ENCODE assay signal across 22 mouse cellular contexts in the genomic region with DNA sequence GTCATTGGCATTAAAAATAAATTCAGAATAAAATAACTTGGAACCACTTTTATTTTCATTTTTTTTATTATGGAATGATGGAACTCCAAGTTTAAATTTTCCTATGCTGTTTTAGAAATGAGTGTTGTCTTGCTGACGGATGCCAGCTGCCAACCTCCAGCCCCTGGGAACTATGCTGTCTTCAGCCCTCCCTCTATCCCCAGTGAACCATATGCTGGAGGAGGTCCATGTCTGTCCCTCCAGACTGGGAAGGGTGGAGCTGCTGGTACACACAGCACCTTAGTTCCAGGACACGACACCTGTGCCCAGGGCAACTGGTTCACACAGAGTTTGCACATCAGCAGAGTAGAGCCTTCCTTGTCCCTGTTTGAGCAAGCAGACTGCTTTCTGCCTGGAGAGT. TPM values are rescaled to one million over a fixed set of nuclear protein-coding genes. Genes with fewer than 3 reads are reported as not detected.
A peak's percentile ranks its signal among the peaks of the same experiment; 100 is the strongest.
DNase-seq lines count a peak whose midpoint lies in the region; ATAC-seq and TF ChIP-seq lines count a peak whose summit lies in the region.
"Had no signal": no experiment of that assay in that cellular context is flagged by ENCODE, and none has a peak within 500 bp of the region (broad histone marks: within the 10 kb centered on the region; RNA-seq: fewer than 3 reads in every experiment).

No protein-coding gene starts in this region.

- TF ChIP-seq EP300 in lung, postnatal 0 days (IDR thresholded peaks at IDR 0.05), result no peak

- H3K27ac ChIP-seq in intestine, embryonic 14.5 days (ENCODE audit: low read depth), result no peak overlapping the region
- no peak overlapping the region for H3K27ac ChIP-seq in intestine, postnatal 0 days (ENCODE audit: low read depth, low read length)
- no peak overlapping the region for H3K27ac ChIP-seq in lung, postnatal 0 days (ENCODE audit: low read length)
- H3K27ac ChIP-seq: embryonic facial prominence, embryonic 15.5 days; forebrain, embryonic 12.5 days; hindbrain, postnatal 0 days; limb, embryonic 15.5 days; neural tube, embryonic 13.5 days had no signal

- intact Hi-C loops in heart, postnatal 25 days (cut with DNase I), result no loop called here

- H3K9ac ChIP-seq in intestine, embryonic 14.5 days (ENCODE audit: low read length), result no peak overlapping the region
- no peak overlapping the region for H3K9ac ChIP-seq in intestine, postnatal 0 days (ENCODE audit: low read depth, low read length)
- no peak overlapping the region for H3K9ac ChIP-seq in lung, postnatal 0 days (replicated peaks; ENCODE audit: low read depth)
- H3K9ac ChIP-seq: embryonic facial prominence, embryonic 15.5 days; forebrain, embryonic 12.5 days; limb, embryonic 15.5 days; liver, postnatal 0 days; neural tube, embryonic 13.5 days had no signal

- H3K4me2 ChIP-seq in intestine, embryonic 14.5 days (ENCODE audit: low read length), result no peak overlapping the region
- H3K4me2 ChIP-seq in intestine, postnatal 0 days (replicated peaks; ENCODE audit: low read depth), result no peak overlapping the region
- no peak overlapping the region for H3K4me2 ChIP-seq in lung, postnatal 0 days (replicated peaks; ENCODE audit: low read depth, low read length)
- H3K4me2 ChIP-seq: embryonic facial prominence, embryonic 15.5 days; forebrain, embryonic 12.5 days; limb, embryonic 15.5 days; neural tube, embryonic 13.5 days had no signal

- no peaks in the 10 kb centered on the region for H3K9me3 ChIP-seq in intestine, embryonic 14.5 days (ENCODE audit: control insufficient read depth, low read length)
- H3K9me3 ChIP-seq in intestine, postnatal 0 days (ENCODE audit: control insufficient read depth), result no peaks in the 10 kb centered on the region
- no peaks in the 10 kb centered on the region for H3K9me3 ChIP-seq in lung, postnatal 0 days (ENCODE audit: low read length)
- H3K9me3 ChIP-seq: embryonic facial prominence, embryonic 15.5 days; forebrain, embryonic 12.5 days; limb, embryonic 15.5 days; neural tube, embryonic 13.5 days had no signal

- 66% methylated on average over 2 of the region's 2 CpGs for WGBS in intestine, embryonic 14.5 days
- 60% methylated on average over 2 of the region's 2 CpGs for WGBS in intestine, postnatal 0 days
- 51% methylated on average over 2 of the region's 2 CpGs for WGBS in lung, postnatal 0 days

- H3K4me3 ChIP-seq in intestine, embryonic 14.5 days (ENCODE audit: low read depth, low read length), result no peak overlapping the region
- H3K4me3 ChIP-seq in intestine, postnatal 0 days (ENCODE audit: low read depth, low read length), result no peak overlapping the region
- no peak overlapping the region for H3K4me3 ChIP-seq in lung, postnatal 0 days (ENCODE audit: low read depth, low read length)
- H3K4me3 ChIP-seq: embryonic facial prominence, embryonic 15.5 days; forebrain, embryonic 12.5 days; limb, embryonic 15.5 days; neural tube, embryonic 13.5 days had no signal

- H3K4me1 ChIP-seq in intestine, embryonic 14.5 days (replicated peaks; ENCODE audit: control insufficient read depth, insufficient read depth, low read length), result no peaks in the 10 kb centered on the region
- no peaks in the 10 kb centered on the region for H3K4me1 ChIP-seq in intestine, postnatal 0 days (replicated peaks; ENCODE audit: control insufficient read depth, insufficient read depth, low read length)
- H3K4me1 ChIP-seq in lung, postnatal 0 days (ENCODE audit: insufficient read depth, low read depth, low read length), result no peaks in the 10 kb centered on the region
- H3K4me1 ChIP-seq: forebrain, embryonic 12.5 days; limb, embryonic 15.5 days; neural tube, embryonic 13.5 days had no signal

- 0 out of 2 replicates have a peak, but pooled peaks have one; percentile 47 for ATAC-seq in intestine, embryonic 14.5 days (replicated peaks; ENCODE audit: low FRiP score, low TSS enrichment, low read depth)
- ATAC-seq in intestine, postnatal 0 days, result no peak
- peak; percentile 68 for ATAC-seq in lung, postnatal 0 days
- ATAC-seq in common myeloid progenitor, adult 5-6 weeks (replicated peaks; ENCODE audit: low read depth, poor library complexity, severe bottlenecking), result 0 out of 2 replicates have a peak, but pooled peaks have one; percentile 10
- ATAC-seq: CD4-positive, CD25-positive, alpha-beta regulatory T cell, adult 4 months; hindbrain, postnatal 0 days; liver, postnatal 0 days had no signal

- no peak for DNase-seq in intestine, embryonic 14.5 days (ENCODE audit: low spot score)
- DNase-seq in lung, postnatal 0 days (ENCODE audit: low spot score), result peak; percentile 56
- no peak for DNase-seq in lung, postnatal 36 days
- DNase-seq in heart, postnatal 25 days (ENCODE audit: low spot score), result peak; percentile 10
- DNase-seq in spleen, postnatal 4 days (ENCODE audit: low spot score in 2 of 2), result no peak
- no peak for DNase-seq in layer of hippocampus, postnatal 25 days (ENCODE audit: extremely low spot score in 1 of 2, low spot score in 1 of 2)
- DNase-seq: cerebellum, postnatal 10 days; embryo, embryonic 11 days; layer of hippocampus, postnatal 36 days; liver, postnatal 0 days; right cerebral cortex, postnatal 25 days; thymus, postnatal 4 days had no signal

- TF ChIP-seq CTCF in intestine, postnatal 0 days (IDR thresholded peaks at IDR 0.05; ENCODE audit: low read depth), result no peak
- TF ChIP-seq CTCF in lung, postnatal 0 days (IDR thresholded peaks at IDR 0.05), result no peak

- no peaks in the 10 kb centered on the region for H3K27me3 ChIP-seq in intestine, embryonic 14.5 days (replicated peaks; ENCODE audit: control insufficient read depth, insufficient read depth, low read length)
- H3K27me3 ChIP-seq in intestine, postnatal 0 days (replicated peaks; ENCODE audit: control insufficient read depth, insufficient read depth, low read length), result no peaks in the 10 kb centered on the region
- H3K27me3 ChIP-seq in lung, postnatal 0 days (replicated peaks; ENCODE audit: insufficient read depth, low read length), result no peaks in the 10 kb centered on the region
- H3K27me3 ChIP-seq: embryonic facial prominence, embryonic 15.5 days; forebrain, embryonic 12.5 days; limb, embryonic 15.5 days; neural tube, embryonic 13.5 days had no signal

- no peaks in the 10 kb centered on the region for H3K36me3 ChIP-seq in intestine, embryonic 14.5 days (ENCODE audit: control insufficient read depth, insufficient read depth, low read length)
- H3K36me3 ChIP-seq in intestine, postnatal 0 days (ENCODE audit: control insufficient read depth, insufficient read depth), result no peaks in the 10 kb centered on the region
- no peaks in the 10 kb centered on the region for H3K36me3 ChIP-seq in lung, postnatal 0 days (ENCODE audit: insufficient read depth, low read length)
- H3K36me3 ChIP-seq: embryonic facial prominence, embryonic 15.5 days; forebrain, embryonic 12.5 days; G1E; limb, embryonic 15.5 days; neural tube, embryonic 13.5 days had no signal

RNA-seq across cellular contexts. Expression of a gene that starts 22.4 kb away (rescaled TPM):
- polyA plus RNA-seq in intestine, embryonic 14.5 days (2014; fragmentation: Nextera tagmentation; extraction: Ambion mirVana), result 0.31 and 0.71 TPM in 2 replicates
- polyA plus RNA-seq in intestine, postnatal 0 days (2015; fragmentation: Nextera tagmentation; extraction: Ambion mirVana), result 0.13 and 0.39 TPM in 2 replicates
- polyA plus RNA-seq in lung, postnatal 0 days (2015; fragmentation: Nextera tagmentation; extraction: Ambion mirVana), result 0.07 TPM in 1 of 2 replicates, not detected in the other
- 4.5 and 6.0 TPM in 2 replicates for total RNA-seq in common myeloid progenitor, adult 5-6 weeks (2017)
- total RNA-seq in heart, postnatal 25 days (2021), result not detected
- total RNA-seq in layer of hippocampus, postnatal 25 days (2021), result not detected
- total RNA-seq: G1E; hindbrain, postnatal 0 days; layer of hippocampus, postnatal 36 days had no signal
- polyA plus RNA-seq: CD4-positive, CD25-positive, alpha-beta regulatory T cell, adult 4 months; forebrain, embryonic 12.5 days; G1E; gonadal fat pad, adult 2 months; hindbrain, postnatal 0 days; neural tube, embryonic 13.5 days had no signal

Comparison
In these comparisons a context has a peak if more than half of its experiments do, and no peak if none do; other contexts are left out.
1. DNase-seq: peak in lung, postnatal 0 days (single experiment) and heart, postnatal 25 days (single experiment); none in intestine, embryonic 14.5 days (single experiment), lung, postnatal 36 days (single experiment), spleen, postnatal 4 days (0 of 2) and layer of hippocampus, postnatal 25 days (0 of 2).